Mouse (Mus musculus) neural tube, embryonic 14.5 days (tissue): ENCODE measurements around the gene Spata31d1d. TPM values are rescaled to one million over a fixed set of nuclear protein-coding genes. Genes with fewer than 3 reads are reported as not detected.
"Not testable (repeated sequence)": the region's sequence is repeated elsewhere in the genome, so short reads cannot be mapped to it uniquely, and the experiment has no call there.

Source experiments
- ATAC-seq: fragments of 200-750 bp; cut with Nextera tagmentation; 2 replicates; pipeline ENCODE4 v1.8.0; 2017; ENCODE audit warnings: low read depth, mild to moderate bottlenecking, moderate TSS enrichment, moderate library complexity
- H3K27ac ChIP-seq: fragments of 300-500 bp; sonication (generic); 2 replicates; pipeline ENCODE4 v1.5.1; 2014; ENCODE audit warnings: low read depth, mild to moderate bottlenecking, control low read depth, low read length, moderate library complexity, mixed read lengths
- H3K27me3 ChIP-seq: fragments of 300-500 bp; sonication (generic); 2 replicates; pipeline ENCODE4 v1.6.1; 2014; ENCODE audit warnings: low read length; ENCODE audit not compliant: control insufficient read depth, insufficient read depth
- H3K36me3 ChIP-seq: fragments of 300-500 bp; sonication (generic); 2 replicates; pipeline ENCODE4 v1.6.1; 2014; ENCODE audit warnings: low read length, mixed read lengths; ENCODE audit not compliant: control insufficient read depth, insufficient read depth
- H3K4me1 ChIP-seq: fragments of 300-500 bp; sonication (generic); 2 replicates; pipeline ENCODE4 v1.6.1; 2014; ENCODE audit warnings: low read length; ENCODE audit not compliant: control insufficient read depth, insufficient read depth
- H3K4me2 ChIP-seq: fragments of 300-500 bp; sonication (generic); 2 replicates; pipeline ENCODE4 v1.6.1; 2014; ENCODE audit warnings: mild to moderate bottlenecking, low read depth, low read length, control low read depth
- H3K4me3 ChIP-seq: fragments of 300-500 bp; sonication (generic); 2 replicates; pipeline ENCODE4 v1.5.1; 2014; ENCODE audit warnings: low read depth, low read length, control low read depth, mixed read lengths
- H3K9ac ChIP-seq: fragments of 300-500 bp; sonication (generic); replicated peaks from 2 replicates; pipeline ENCODE4 v1.6.1; 2014; ENCODE audit warnings: low read depth, mild to moderate bottlenecking, control low read depth, low read length, mixed read lengths
- H3K9me3 ChIP-seq: fragments of 300-500 bp; sonication (generic); 2 replicates; pipeline ENCODE4 v1.6.1; 2016; ENCODE audit warnings: low read length; ENCODE audit not compliant: control insufficient read depth
- WGBS: fragments of 180-500 bp; shearing (Covaris S2); extraction: QIAGEN DNeasy Blood & Tissue Kit; methylation state at CpG from one replicate; pipeline ENCODE4 v1.1.7; 2014; 5-methylcytosine and 5-hydroxymethylcytosine counted together
- polyA plus RNA-seq: library from polyadenylated mRNA; unstranded; fragments of >200 nt; fragmentation: Nextera tagmentation; extraction: Ambion mirVana; gene quantifications from 2 replicates; pipeline ENCODE4 v1.2.1, GENCODE M21; 2014

Spata31d1d gene
- polyA plus RNA-seq, 1 experiment from 2014 or later, result not detected

DNA sequence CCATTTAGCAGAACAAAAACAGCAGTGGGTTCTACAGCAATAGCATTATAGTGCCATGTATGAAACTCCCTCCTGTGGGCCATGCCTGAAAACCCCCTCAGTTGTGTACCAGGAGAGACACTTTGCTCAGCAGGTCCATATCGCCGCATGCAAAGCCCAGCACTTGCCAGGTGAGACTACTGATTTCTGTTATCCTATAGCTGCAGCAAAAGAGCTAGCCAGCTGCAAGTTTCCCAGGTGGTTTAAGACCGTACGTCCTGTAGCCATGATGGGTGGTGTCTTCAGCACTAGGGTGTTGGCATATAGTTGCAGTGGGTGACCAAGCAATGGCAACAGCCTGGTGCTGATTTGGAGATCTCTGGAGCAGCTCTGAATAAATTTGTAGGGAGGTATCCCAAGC lies 7.8 kb upstream of the Spata31d1d start:
- WGBS, result 98% methylated on average over 4 of the region's 4 CpGs
- H3K27me3 ChIP-seq, result no peaks in the 10 kb centered on the region

DNA sequence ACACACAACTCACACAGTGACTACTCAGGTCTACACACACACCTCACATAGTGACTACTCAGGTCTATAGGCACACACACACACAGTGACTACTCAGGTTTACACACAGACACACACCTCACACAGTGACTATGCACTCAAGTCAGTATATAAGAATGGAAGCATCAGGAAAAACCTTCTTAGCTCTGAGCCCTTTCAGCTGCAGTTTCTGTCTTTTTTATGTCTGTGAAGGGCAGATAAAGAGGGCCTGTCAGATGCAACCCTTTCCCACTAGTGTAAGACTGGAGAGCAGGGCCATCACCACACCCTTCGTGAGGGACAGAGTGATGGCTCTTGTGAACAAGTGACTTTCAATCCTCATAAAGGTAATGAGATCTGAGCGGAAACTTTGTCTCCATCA lies 6.9 kb upstream of the Spata31d1d start:
- Histone ChIP-seq H3K9ac (no peak overlapping the region), H3K27ac (no peak overlapping the region), H3K4me1 (no peaks in the 10 kb centered on the region), H3K4me2 (no peak overlapping the region), H3K9me3 (no peaks in the 10 kb centered on the region), H3K27me3 (no peaks in the 10 kb centered on the region), H3K4me3 (no peak overlapping the region), H3K36me3 (no peaks in the 10 kb centered on the region)
- ATAC-seq, result no peak
- WGBS, result 90% methylated on average over 2 of the region's 2 CpGs

More for the DNA sequence above, 7.8 kb upstream of the Spata31d1d start:
- no peaks in the 10 kb centered on the region for H3K36me3 ChIP-seq
- H3K4me3 ChIP-seq, result no peak overlapping the region
- no peak for ATAC-seq
- no peaks in the 10 kb centered on the region for H3K4me1 ChIP-seq
- H3K27ac ChIP-seq, result no peak overlapping the region
- H3K9me3 ChIP-seq, result no peaks in the 10 kb centered on the region
- no peak overlapping the region for H3K9ac ChIP-seq
- H3K4me2 ChIP-seq, result no peak overlapping the region

DNA sequence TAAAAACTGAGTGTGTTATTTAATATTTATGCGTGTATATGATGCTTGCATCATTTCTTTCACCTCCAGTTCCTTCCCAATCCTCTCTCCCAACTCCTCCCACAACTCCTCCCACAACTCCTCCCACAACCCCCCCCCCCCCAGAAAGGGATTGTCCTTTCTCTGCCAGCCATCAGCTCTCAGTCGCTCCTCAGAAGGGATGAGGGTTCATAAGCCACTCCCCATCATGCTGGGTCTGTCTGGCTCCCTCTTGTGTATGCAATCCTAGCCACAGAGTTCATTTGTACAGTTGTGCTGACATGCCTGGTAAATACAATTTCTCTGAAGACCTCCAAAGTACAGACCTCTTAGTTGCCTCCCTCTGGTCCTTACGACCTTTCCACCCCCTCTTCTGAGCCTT lies 3.6 kb upstream of the Spata31d1d start:
- no peak overlapping the region for H3K4me3 ChIP-seq

DNA sequence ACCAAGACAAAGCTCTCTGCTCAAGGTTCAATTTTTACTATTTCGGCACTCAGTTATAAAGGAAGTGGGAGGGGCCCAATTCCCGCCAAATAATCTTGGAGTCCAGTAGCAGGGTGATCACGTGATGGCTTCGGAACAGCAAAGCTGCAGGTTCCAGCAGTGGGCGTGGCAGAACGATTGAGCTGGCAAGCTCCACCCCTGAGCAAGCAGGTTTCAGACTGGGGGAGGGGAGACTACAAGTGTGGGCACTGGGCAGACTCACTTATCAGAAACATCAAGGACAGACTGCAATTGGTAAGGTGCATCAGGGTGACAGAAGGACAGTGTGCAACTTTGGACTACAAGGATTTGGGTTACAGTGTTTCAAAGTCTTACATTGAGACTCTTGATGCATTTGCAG lies 2.8 kb upstream of the Spata31d1d start:
- not testable (repeated sequence) for H3K27me3 ChIP-seq, H3K36me3 ChIP-seq, H3K4me2 ChIP-seq, H3K4me3 ChIP-seq, H3K9ac ChIP-seq, ATAC-seq, H3K27ac ChIP-seq, H3K4me1 ChIP-seq, H3K9me3 ChIP-seq
- 47% methylated on average over 6 of the region's 6 CpGs for WGBS

More for the DNA sequence above, 3.6 kb upstream of the Spata31d1d start:
- no peaks in the 10 kb centered on the region for H3K9me3 ChIP-seq
- no peaks in the 10 kb centered on the region for H3K27me3 ChIP-seq
- no peak overlapping the region for H3K27ac ChIP-seq
- H3K4me2 ChIP-seq, result no peak overlapping the region
- no peaks in the 10 kb centered on the region for H3K36me3 ChIP-seq
- H3K4me1 ChIP-seq, result no peaks in the 10 kb centered on the region
- no peak overlapping the region for H3K9ac ChIP-seq
- 35% methylated on average over 3 of the region's 3 CpGs for WGBS
- ATAC-seq, result peak; percentile 38; the same call in 1 of the 2 replicates

DNA sequence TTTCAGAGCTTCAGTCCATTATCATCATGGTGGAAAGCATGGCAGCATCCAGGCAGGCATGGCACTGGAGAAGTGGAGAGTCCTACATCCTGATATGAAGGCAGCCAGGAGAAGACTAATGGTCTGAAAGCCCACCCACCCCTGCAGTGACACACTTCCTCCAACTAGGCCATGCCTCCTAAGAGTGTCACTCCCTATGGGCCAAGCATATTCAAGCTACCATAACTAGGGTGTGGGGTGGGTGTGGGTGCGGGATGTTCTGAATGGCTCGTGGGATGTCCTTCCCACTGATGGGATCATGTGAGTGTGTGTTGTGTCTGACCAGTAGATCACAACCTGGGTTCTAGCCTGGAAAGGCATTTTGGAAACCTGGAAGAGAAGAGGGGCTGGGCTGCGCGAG lies 2.4 kb upstream of the Spata31d1d start:
- Histone ChIP-seq H3K9me3 (no peaks in the 10 kb centered on the region), H3K4me3 (no peak overlapping the region), H3K4me2 (no peak overlapping the region), H3K27me3 (no peaks in the 10 kb centered on the region), H3K4me1 (no peaks in the 10 kb centered on the region), H3K27ac (no peak overlapping the region), H3K36me3 (no peaks in the 10 kb centered on the region), H3K9ac (no peak overlapping the region)
- 75% methylated on average over 3 of the region's 4 CpGs for WGBS
- no peak for ATAC-seq

- Histone ChIP-seq H3K4me3 (no peak overlapping the region), H3K9ac (no peak overlapping the region), H3K36me3 (no peaks in the 10 kb centered on the region), H3K27ac (no peak overlapping the region), H3K4me1 (no peaks in the 10 kb centered on the region), H3K27me3 (no peaks in the 10 kb centered on the region), H3K4me2 (no peak overlapping the region), H3K9me3 (no peaks in the 10 kb centered on the region)
- peak; percentile 87 for ATAC-seq
- WGBS, result 32% methylated on average over 7 of the region's 7 CpGs
Observed at GRCm38 (mm10) chr13:59728378-59729093, 3.0 kb downstream of the Spata31d1d start.

DNA sequence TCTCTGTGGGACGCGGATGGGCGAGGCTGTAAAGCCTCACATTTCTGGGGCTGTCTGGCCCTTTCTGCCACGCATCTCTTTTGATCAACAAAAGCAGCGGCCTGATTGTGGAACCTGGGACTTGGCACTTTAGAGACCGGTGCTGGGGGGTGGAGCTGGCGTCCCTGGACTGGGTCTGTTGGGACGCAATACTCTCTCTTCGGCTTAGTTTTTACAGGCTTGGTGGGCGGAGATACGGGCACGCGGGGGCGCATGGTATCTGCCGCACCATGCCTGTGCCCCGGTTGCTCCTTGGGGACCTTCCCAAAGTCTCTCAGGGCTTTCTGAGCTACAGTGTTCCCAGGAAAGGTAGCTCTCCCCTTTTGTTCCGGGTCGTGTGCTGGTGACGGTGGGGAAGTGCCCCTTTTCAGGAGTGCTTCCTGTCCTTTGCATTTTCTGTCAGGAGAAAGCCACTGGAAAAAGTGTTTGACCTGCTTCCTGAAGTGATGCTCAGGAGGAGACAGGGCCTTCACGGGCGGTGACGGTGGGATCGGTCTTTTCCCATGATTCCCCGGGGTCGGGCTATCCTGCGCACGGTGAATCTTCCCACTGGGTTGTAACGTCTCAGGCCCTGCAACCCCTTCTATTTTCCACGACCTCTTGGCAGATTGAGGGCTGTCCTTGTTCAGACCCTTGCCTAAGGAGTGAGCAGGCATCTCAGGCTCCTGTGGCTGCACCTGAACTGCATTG lies 5.2 kb downstream of the Spata31d1d start:
- 25% methylated on average over 29 of the region's 29 CpGs for WGBS
- Histone ChIP-seq H3K9ac (no peak overlapping the region), H3K36me3 (no peaks in the 10 kb centered on the region), H3K27ac (no peak overlapping the region), H3K9me3 (no peaks in the 10 kb centered on the region), H3K4me3 (no peak overlapping the region), H3K27me3 (no peaks in the 10 kb centered on the region), H3K4me2 (peak overlapping the region; percentile 31), H3K4me1 (no peaks in the 10 kb centered on the region)
- ATAC-seq, result no peak

DNA sequence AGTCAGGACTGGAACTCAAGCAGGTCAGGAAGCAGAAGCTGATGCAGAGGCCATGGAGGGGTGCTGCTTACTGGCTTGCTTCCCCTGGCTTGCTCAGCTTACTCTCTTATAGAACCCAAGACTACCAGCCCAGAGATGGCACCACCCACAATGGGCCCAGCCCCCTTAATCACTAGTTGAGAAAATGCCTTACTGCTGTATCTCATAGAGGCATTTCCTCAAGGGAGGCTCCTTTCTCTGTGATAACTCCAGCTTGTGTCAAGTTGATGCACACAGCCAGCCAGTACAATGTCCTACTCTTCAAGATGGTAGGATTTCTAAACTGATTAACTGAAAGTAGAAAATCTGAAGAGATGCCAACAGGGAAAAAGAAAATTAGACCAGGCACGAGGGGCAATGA lies 9.5 kb downstream of the Spata31d1d start:
- not testable (repeated sequence) for H3K4me2 ChIP-seq, H3K9me3 ChIP-seq, H3K9ac ChIP-seq, H3K36me3 ChIP-seq, H3K27me3 ChIP-seq, H3K4me1 ChIP-seq, ATAC-seq, H3K4me3 ChIP-seq, H3K27ac ChIP-seq
- WGBS, result 84% methylated on average over 1 of the region's 1 CpGs

- H3K9me3 ChIP-seq, result no peaks in the 10 kb centered on the region
- H3K9ac ChIP-seq, result no peak overlapping the region
- no peak overlapping the region for H3K4me2 ChIP-seq
- no peak for ATAC-seq
- H3K36me3 ChIP-seq, result no peaks in the 10 kb centered on the region
- H3K4me1 ChIP-seq, result no peaks in the 10 kb centered on the region
- H3K27me3 ChIP-seq, result no peaks in the 10 kb centered on the region
- 68% methylated on average over 1 of the region's 1 CpGs for WGBS
- H3K4me3 ChIP-seq, result no peak overlapping the region
- no peak overlapping the region for H3K27ac ChIP-seq
Observed at GRCm38 (mm10) chr13:59719475-59719874, 12.1 kb downstream of the Spata31d1d start.
